Mouse (Mus musculus): ENCODE measurements around the gene Kdm3a.

The Kdm3a gene

DNA sequence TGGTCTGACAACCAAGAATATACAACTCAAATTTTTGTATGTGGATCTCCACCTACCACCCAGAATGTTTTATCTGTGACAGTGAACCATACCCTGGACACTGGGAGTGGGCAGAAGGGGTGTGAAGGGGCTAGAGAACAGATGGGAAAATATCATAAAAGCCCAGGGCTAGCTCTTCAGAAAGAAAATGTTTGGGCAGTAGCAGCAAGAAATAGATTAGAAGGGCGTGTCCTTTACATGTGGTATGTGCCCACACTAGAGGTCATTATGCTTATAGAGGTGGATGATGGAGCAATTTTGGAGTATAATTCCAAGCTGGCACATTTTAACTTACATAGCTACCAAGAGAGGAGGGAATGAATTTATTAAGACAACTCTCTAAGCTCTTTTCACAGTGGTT is 57.4 kb downstream of the Kdm3a start:
- no peak for DNase-seq

- DNase-seq, result no peak
Measured at GRCm38 (mm10) chr6:71569025-71569424, 63.8 kb downstream of the Kdm3a start.

- no peak for DNase-seq
Measured at GRCm38 (mm10) chr6:71568616-71569015, 64.2 kb downstream of the Kdm3a start.

- no peak for DNase-seq
Measured at GRCm38 (mm10) chr6:71556826-71557225, 76.0 kb downstream of the Kdm3a start.

DNA sequence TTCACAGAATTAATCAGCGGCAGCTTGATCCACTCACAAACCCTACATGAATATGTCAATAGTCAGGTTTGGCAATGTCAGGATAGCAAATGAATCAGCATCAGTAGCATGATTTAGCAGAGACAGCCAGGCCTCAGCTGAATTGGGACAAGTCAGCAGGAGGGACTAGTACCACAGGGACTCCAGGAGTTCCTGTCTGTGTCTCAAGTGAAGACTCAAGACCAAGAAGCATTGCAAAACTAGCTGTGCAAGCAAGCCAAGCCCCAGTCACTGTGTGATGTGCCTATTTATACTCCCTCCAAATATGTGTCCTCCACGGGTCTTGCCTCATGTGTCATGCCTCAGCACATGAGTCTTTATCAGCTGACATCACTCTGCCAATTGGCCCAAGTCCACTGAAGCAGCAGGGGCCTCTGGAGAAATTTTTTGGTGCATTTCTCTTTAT is 77.3 kb downstream of the Kdm3a start:
- no peak for DNase-seq

- peak; percentile 89 to 90 for DNase-seq
Measured at GRCm38 (mm10) chr6:71543686-71544499, 88.9 kb downstream of the Kdm3a start, which contains the start of gene Chmp3. Gene Chmp3, plus strand, starts transcription at chr6:71543797.
